Mouse (Mus musculus): ENCODE measurements at regions not wholly inside any gene's neighbourhood (a gene's known extent, or its start where the extent isn't known, plus 50 kb on each side); places are given as distances from the start of the nearest gene placed in this dataset.

DNA sequence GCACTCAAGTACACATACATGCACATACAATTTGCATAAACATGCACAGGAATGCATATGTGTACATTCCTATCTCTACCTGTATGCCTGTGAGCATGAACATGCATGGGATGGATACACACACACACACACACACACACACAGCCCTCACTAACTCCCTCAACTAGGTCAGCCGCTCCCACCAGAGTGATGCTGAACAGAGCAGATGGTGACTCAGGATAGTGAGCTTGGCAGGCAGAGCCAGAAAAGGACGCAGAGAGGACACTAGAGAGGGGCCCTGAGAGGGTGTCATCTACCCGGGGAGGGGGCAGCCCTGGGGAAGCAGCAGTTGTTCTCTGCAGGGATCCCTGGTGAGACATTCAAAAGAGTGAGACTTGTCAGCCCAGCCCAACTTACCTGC lies 85.6 kb upstream of the Nectin1 start:
- H3K36me3 ChIP-seq (ENCODE audit: control insufficient read depth, insufficient read depth, low read length), result no peaks in the 10 kb centered on the region
- no peaks in the 10 kb centered on the region for H3K27me3 ChIP-seq (replicated peaks; ENCODE audit: control insufficient read depth, insufficient read depth, low read length)
- H3K27ac ChIP-seq (ENCODE audit: insufficient read depth, low read depth, low read length), result no peak overlapping the region
- WGBS, result 72% methylated on average over 3 of the region's 3 CpGs
- no peak overlapping the region for H3K4me3 ChIP-seq (ENCODE audit: insufficient read depth, low read depth, low read length)
- no peak for TF ChIP-seq POLR2A (IDR thresholded peaks at IDR 0.05; ENCODE audit: low read depth, low read length)
- TF ChIP-seq CTCF (conservative IDR thresholded peaks at IDR 0.05; ENCODE audit: insufficient read depth, insufficient read length, low read depth, low read length), result no peak
- DNase-seq, result no peak
- no peaks in the 10 kb centered on the region for H3K4me1 ChIP-seq (ENCODE audit: control insufficient read depth, insufficient read depth, low read length)

DNA sequence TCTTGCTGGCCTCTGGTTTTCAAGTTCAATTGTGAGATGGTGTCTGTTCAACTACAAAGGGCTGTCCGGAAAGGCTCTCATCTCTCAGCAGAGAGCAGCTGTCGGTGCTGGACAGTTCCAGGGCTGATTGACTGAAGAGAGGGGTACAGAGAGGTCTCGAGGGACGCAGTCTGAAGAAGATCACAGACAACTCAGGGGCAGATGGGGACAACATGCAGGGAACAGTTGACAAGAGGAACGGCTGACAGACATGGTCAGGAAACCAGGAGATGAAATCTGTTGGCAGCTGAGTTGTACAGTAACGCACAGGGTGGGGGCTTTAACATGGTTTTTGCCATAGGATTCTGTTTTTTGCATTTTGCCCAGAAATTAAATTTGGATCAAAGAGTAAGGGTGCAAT lies 84.5 kb upstream of the Nectin1 start:
- TF ChIP-seq CTCF (conservative IDR thresholded peaks at IDR 0.05; ENCODE audit: insufficient read depth, insufficient read length, low read depth, low read length) (no peak), POLR2A (IDR thresholded peaks at IDR 0.05; ENCODE audit: low read depth, low read length) (no peak)
- WGBS, result 53% methylated on average over 6 of the region's 6 CpGs
- H3K27me3 ChIP-seq (replicated peaks; ENCODE audit: control insufficient read depth, insufficient read depth, low read length), result no peaks in the 10 kb centered on the region
- H3K36me3 ChIP-seq (ENCODE audit: control insufficient read depth, insufficient read depth, low read length), result no peaks in the 10 kb centered on the region
- no peak for DNase-seq
- no peak overlapping the region for H3K27ac ChIP-seq (ENCODE audit: insufficient read depth, low read depth, low read length)
- H3K4me1 ChIP-seq (ENCODE audit: control insufficient read depth, insufficient read depth, low read length), result no peaks in the 10 kb centered on the region
- no peak overlapping the region for H3K4me3 ChIP-seq (ENCODE audit: insufficient read depth, low read depth, low read length)

DNA sequence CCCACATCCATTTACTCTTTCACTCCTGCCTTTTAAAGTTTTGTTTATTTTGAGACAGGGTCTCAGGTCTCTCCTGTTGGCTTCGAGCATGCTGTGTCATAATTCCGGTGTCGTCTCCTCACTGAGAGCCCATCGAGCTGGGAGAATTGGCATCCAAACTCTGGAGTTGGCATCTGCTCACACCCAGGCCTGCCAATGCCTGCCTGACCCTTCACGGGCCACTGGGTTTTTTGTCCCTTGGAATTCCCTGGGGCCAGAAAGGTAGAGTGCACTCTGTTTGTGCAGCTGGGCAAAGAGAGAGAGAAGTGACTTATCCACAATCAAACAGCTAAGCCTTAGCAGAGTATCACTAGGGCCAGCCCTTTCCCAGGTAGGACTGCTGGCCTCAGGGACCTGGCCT lies 83.6 kb upstream of the Nectin1 start:
- H3K36me3 ChIP-seq (ENCODE audit: control insufficient read depth, insufficient read depth, low read length), result no peaks in the 10 kb centered on the region
- WGBS, result 49% methylated on average over 5 of the region's 5 CpGs
- TF ChIP-seq POLR2A (IDR thresholded peaks at IDR 0.05; ENCODE audit: low read depth, low read length), result no peak
- TF ChIP-seq CTCF (conservative IDR thresholded peaks at IDR 0.05; ENCODE audit: insufficient read depth, insufficient read length, low read depth, low read length), result no peak
- no peaks in the 10 kb centered on the region for H3K4me1 ChIP-seq (ENCODE audit: control insufficient read depth, insufficient read depth, low read length)
- no peak overlapping the region for H3K4me3 ChIP-seq (ENCODE audit: insufficient read depth, low read depth, low read length)
- no peak overlapping the region for H3K27ac ChIP-seq (ENCODE audit: insufficient read depth, low read depth, low read length)
- H3K27me3 ChIP-seq (replicated peaks; ENCODE audit: control insufficient read depth, insufficient read depth, low read length), result no peaks in the 10 kb centered on the region
- peak; percentile 71 for DNase-seq

DNA sequence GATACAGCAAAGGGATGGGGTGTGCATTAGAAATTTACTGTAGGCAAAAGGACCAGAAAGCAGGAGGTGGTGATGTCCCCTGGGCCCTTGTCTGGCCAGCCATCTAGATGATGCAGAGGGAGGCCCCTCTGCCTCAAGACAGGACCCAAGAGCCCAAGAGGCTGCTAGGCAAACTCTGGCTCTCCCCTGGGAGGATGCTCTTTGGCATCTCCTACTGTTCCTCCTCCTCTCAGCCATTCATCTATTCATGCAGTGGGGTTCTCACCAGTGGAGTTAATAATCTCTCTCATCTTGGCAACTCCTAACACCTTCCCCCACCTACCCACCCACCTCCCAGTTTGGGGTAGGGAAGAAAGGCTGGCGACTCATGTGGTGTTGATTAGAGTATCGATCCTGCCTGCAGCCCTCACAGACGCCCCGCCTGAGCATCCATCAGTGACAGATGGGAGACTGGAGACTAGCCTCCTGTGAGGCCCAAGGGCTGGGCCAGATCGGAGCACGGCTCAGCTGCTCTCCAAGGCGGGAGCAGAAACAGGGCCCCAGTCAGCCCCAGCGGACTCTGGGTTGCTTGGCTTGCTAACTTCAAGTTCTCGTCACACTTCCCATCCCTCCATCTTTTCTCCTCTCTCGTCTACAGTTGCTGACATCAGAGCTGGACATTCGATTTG lies 82.8 kb upstream of the Nectin1 start:
- no peak overlapping the region for H3K27ac ChIP-seq (ENCODE audit: insufficient read depth, low read depth, low read length)
- DNase-seq, result no peak
- TF ChIP-seq POLR2A (IDR thresholded peaks at IDR 0.05; ENCODE audit: low read depth, low read length) (no peak), CTCF (conservative IDR thresholded peaks at IDR 0.05; ENCODE audit: insufficient read depth, insufficient read length, low read depth, low read length) (no peak)
- WGBS, result 69% methylated on average over 11 of the region's 11 CpGs
- H3K4me3 ChIP-seq (ENCODE audit: insufficient read depth, low read depth, low read length), result no peak overlapping the region
- H3K36me3 ChIP-seq (ENCODE audit: control insufficient read depth, insufficient read depth, low read length), result no peaks in the 10 kb centered on the region
- no peaks in the 10 kb centered on the region for H3K4me1 ChIP-seq (ENCODE audit: control insufficient read depth, insufficient read depth, low read length)
- H3K27me3 ChIP-seq (replicated peaks; ENCODE audit: control insufficient read depth, insufficient read depth, low read length), result no peaks in the 10 kb centered on the region

DNA sequence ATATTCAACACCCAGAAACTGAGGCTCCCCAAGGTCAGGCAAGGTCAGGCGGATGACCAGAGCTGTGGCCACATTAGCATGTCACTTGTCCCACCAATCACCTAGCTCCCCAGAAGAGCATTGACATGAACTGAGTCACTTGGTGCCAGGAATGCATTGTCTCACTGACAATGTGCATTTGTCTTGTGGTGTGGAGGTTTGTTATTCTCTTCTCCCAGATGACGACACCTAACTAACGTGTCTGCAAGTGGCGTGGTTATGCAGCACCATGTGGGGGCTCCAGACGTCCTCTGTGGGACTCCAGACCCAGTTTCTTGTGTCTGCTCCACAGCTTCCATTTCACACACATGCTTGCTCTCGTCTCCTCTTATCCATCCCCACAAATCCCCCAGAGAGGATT lies 82.1 kb upstream of the Nectin1 start:
- Histone ChIP-seq H3K4me3 (ENCODE audit: insufficient read depth, low read depth, low read length) (no peak overlapping the region), H3K4me1 (ENCODE audit: control insufficient read depth, insufficient read depth, low read length) (no peaks in the 10 kb centered on the region), H3K27ac (ENCODE audit: insufficient read depth, low read depth, low read length) (no peak overlapping the region), H3K27me3 (replicated peaks; ENCODE audit: control insufficient read depth, insufficient read depth, low read length) (no peaks in the 10 kb centered on the region), H3K36me3 (ENCODE audit: control insufficient read depth, insufficient read depth, low read length) (no peaks in the 10 kb centered on the region)
- 78% methylated on average over 6 of the region's 6 CpGs for WGBS
- DNase-seq, result no peak
- TF ChIP-seq POLR2A (IDR thresholded peaks at IDR 0.05; ENCODE audit: low read depth, low read length) (no peak), CTCF (conservative IDR thresholded peaks at IDR 0.05; ENCODE audit: insufficient read depth, insufficient read length, low read depth, low read length) (no peak)

DNA sequence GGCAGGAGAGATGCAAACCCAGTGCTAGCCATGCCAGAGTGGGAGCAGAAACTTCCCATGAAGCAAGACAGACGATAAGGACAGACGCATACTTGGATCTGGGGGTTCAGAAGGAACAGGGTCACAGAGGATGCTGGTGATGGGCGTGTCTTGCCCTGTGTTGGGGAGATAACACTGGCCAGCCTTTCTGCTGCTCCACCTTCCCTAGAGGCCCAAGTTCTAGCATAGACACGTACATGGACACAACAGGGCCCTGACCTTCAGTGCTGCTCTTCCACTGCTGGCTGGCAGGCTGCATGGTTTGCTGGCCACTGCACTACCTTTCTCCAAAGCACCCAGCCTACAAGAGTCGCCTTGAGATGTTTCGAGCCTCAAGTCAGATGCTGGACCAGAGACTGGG lies 76.4 kb upstream of the Nectin1 start:
- no peak for TF ChIP-seq POLR2A (IDR thresholded peaks at IDR 0.05; ENCODE audit: low read depth, low read length)
- no peak for TF ChIP-seq CTCF (conservative IDR thresholded peaks at IDR 0.05; ENCODE audit: insufficient read depth, insufficient read length, low read depth, low read length)
- H3K4me3 ChIP-seq (ENCODE audit: insufficient read depth, low read depth, low read length), result no peak overlapping the region
- H3K27ac ChIP-seq (ENCODE audit: insufficient read depth, low read depth, low read length), result no peak overlapping the region
- H3K4me1 ChIP-seq (ENCODE audit: control insufficient read depth, insufficient read depth, low read length), result no peaks in the 10 kb centered on the region
- 87% methylated on average over 6 of the region's 6 CpGs for WGBS
- no peaks in the 10 kb centered on the region for H3K36me3 ChIP-seq (ENCODE audit: control insufficient read depth, insufficient read depth, low read length)
- H3K27me3 ChIP-seq (replicated peaks; ENCODE audit: control insufficient read depth, insufficient read depth, low read length), result no peaks in the 10 kb centered on the region
- DNase-seq, result no peak

DNA sequence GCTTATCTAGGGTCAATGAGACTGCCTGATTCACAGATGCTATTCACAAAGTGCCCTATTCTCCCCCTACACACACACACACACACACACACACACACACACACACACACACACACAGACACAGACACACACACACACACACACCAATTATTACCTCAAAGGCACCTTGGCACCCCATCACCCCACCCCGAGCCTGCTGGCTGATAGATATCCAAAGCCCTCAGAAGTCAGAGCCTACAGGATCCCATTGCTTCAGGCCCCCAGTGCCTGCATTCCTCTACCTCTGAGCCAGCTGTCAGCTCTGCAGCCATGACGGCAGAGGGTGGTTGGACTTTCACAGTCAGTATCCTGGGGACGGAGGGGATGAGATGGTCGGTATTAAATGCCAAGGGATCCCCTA lies 75.8 kb upstream of the Nectin1 start:
- Histone ChIP-seq H3K4me3 (ENCODE audit: insufficient read depth, low read depth, low read length) (no peak overlapping the region), H3K27ac (ENCODE audit: insufficient read depth, low read depth, low read length) (no peak overlapping the region), H3K36me3 (ENCODE audit: control insufficient read depth, insufficient read depth, low read length) (no peaks in the 10 kb centered on the region), H3K27me3 (replicated peaks; ENCODE audit: control insufficient read depth, insufficient read depth, low read length) (no peaks in the 10 kb centered on the region), H3K4me1 (ENCODE audit: control insufficient read depth, insufficient read depth, low read length) (no peaks in the 10 kb centered on the region)
- TF ChIP-seq CTCF (conservative IDR thresholded peaks at IDR 0.05; ENCODE audit: insufficient read depth, insufficient read length, low read depth, low read length) (no peak), POLR2A (IDR thresholded peaks at IDR 0.05; ENCODE audit: low read depth, low read length) (no peak)
- WGBS, result 73% methylated on average over 4 of the region's 4 CpGs
- no peak for DNase-seq

Data from kidney, adult 2 months (tissue).